Mouse (Mus musculus) limb, embryonic 14.5 days (tissue): ENCODE measurements at regions not wholly inside any gene's neighbourhood (a gene's known extent, or its start where the extent isn't known, plus 50 kb on each side); places are given as distances from the start of the nearest gene placed in this dataset.

Source experiments
- ATAC-seq: fragments of 200-750 bp; cut with Nextera tagmentation; 2 replicates; pipeline ENCODE4 v1.8.0; 2017; ENCODE audit warnings: low read depth, moderate number of reproducible peaks, moderate TSS enrichment; ENCODE audit not compliant: low FRiP score
- DNase-seq: peaks from one replicate; pipeline ENCODE4 v3.0.0-alpha.2; 2015; ENCODE audit warnings: low spot score
- H3K27ac ChIP-seq: fragments of 300-500 bp; sonication (generic); replicated peaks from 2 replicates; pipeline ENCODE4 v1.5.1; 2014; ENCODE audit warnings: low read depth, mild to moderate bottlenecking, low read length, moderate library complexity, mixed read lengths
- H3K27me3 ChIP-seq: fragments of 300-500 bp; sonication (generic); 2 replicates; pipeline ENCODE4 v1.6.1; 2014; ENCODE audit warnings: low read length, mixed read lengths; ENCODE audit not compliant: control insufficient read depth, insufficient read depth
- H3K36me3 ChIP-seq: fragments of 300-500 bp; sonication (generic); 2 replicates; pipeline ENCODE4 v1.6.1; 2014; ENCODE audit warnings: mild to moderate bottlenecking, low read length, moderate library complexity, mixed read lengths; ENCODE audit not compliant: control insufficient read depth, insufficient read depth
- H3K4me1 ChIP-seq: fragments of 300-500 bp; sonication (generic); 2 replicates; pipeline ENCODE4 v1.6.1; 2014; ENCODE audit warnings: antibody characterized with exemption, low read length, mixed read lengths; ENCODE audit not compliant: control insufficient read depth, insufficient read depth
- H3K4me2 ChIP-seq: fragments of 300-500 bp; sonication (generic); replicated peaks from 2 replicates; pipeline ENCODE4 v1.6.1; 2014; ENCODE audit warnings: low read depth, mild to moderate bottlenecking, low read length, moderate library complexity; ENCODE audit not compliant: severe bottlenecking
- H3K4me3 ChIP-seq: fragments of 300-500 bp; sonication (generic); replicated peaks from 2 replicates; pipeline ENCODE4 v1.5.1; 2014; ENCODE audit warnings: low read length
- H3K9ac ChIP-seq: fragments of 300-500 bp; sonication (generic); 2 replicates; pipeline ENCODE4 v1.6.1; 2014; ENCODE audit warnings: mild to moderate bottlenecking, low read depth, low read length, moderate library complexity; ENCODE audit not compliant: severe bottlenecking
- H3K9me3 ChIP-seq: fragments of 300-500 bp; sonication (generic); 2 replicates; pipeline ENCODE4 v1.6.1; 2016; ENCODE audit warnings: low read length; ENCODE audit not compliant: control insufficient read depth
- POLR2A ChIP-seq: fragments of 200-500 bp; IDR thresholded peaks from 2 replicates; pipeline ENCODE4 v1.8.0; 2012; ENCODE audit warnings: inconsistent platforms, mild to moderate bottlenecking, moderate library complexity, borderline replicate concordance; ENCODE audit not compliant: insufficient read depth, insufficient read length; ENCODE audit errors: extremely low read depth
- WGBS: fragments of 180-500 bp; shearing (Covaris S2); extraction: QIAGEN DNeasy Blood & Tissue Kit; methylation state at CpG from one replicate; pipeline ENCODE4 v1.1.7; 2014; 5-methylcytosine and 5-hydroxymethylcytosine counted together

GRCm38 (mm10) chr2:115338178-115338577 is 243.3 kb upstream of the BC052040 start:
- DNase-seq = no peak
- ATAC-seq = no peak
- no peak overlapping the region for H3K9ac ChIP-seq
- H3K9me3 ChIP-seq = no peaks in the 10 kb centered on the region
- no peaks in the 10 kb centered on the region for H3K27me3 ChIP-seq
- WGBS = 52% methylated on average over 7 of the region's 7 CpGs
- H3K4me2 ChIP-seq = no peak overlapping the region
- H3K4me1 ChIP-seq = no peaks in the 10 kb centered on the region
- no peaks in the 10 kb centered on the region for H3K36me3 ChIP-seq
- no peak for TF ChIP-seq POLR2A
- H3K4me3 ChIP-seq = no peak overlapping the region
- no peak overlapping the region for H3K27ac ChIP-seq

GRCm38 (mm10) chr2:115339034-115339433 is 242.5 kb upstream of the BC052040 start:
- H3K27me3 ChIP-seq = no peaks in the 10 kb centered on the region
- no peaks in the 10 kb centered on the region for H3K9me3 ChIP-seq
- ATAC-seq (no peak), DNase-seq (no peak)
- no peak overlapping the region for H3K27ac ChIP-seq
- WGBS = 58% methylated on average over 4 of the region's 4 CpGs
- no peak overlapping the region for H3K9ac ChIP-seq
- no peak overlapping the region for H3K4me3 ChIP-seq
- TF ChIP-seq POLR2A = no peak
- no peaks in the 10 kb centered on the region for H3K36me3 ChIP-seq
- H3K4me2 ChIP-seq = no peak overlapping the region
- H3K4me1 ChIP-seq = no peaks in the 10 kb centered on the region

GRCm38 (mm10) chr2:115342360-115342759 is 239.2 kb upstream of the BC052040 start:
- no peak overlapping the region for H3K4me3 ChIP-seq
- no peaks in the 10 kb centered on the region for H3K9me3 ChIP-seq
- no peaks in the 10 kb centered on the region for H3K36me3 ChIP-seq
- 88% methylated on average over 14 of the region's 14 CpGs for WGBS
- TF ChIP-seq POLR2A = no peak
- H3K27me3 ChIP-seq = no peaks in the 10 kb centered on the region
- H3K4me1 ChIP-seq = 0 out of 2 replicates have a peak, but pooled peaks cover 4% of the 10 kb centered on the region
- H3K4me2 ChIP-seq = no peak overlapping the region
- no peak for ATAC-seq
- DNase-seq = no peak
- no peak overlapping the region for H3K27ac ChIP-seq
- no peak overlapping the region for H3K9ac ChIP-seq

GRCm38 (mm10) chr2:115346551-115346950 is 235.0 kb upstream of the BC052040 start:
- Histone ChIP-seq H3K27ac (no peak overlapping the region), H3K4me2 (no peak overlapping the region), H3K9me3 (no peaks in the 10 kb centered on the region), H3K36me3 (no peaks in the 10 kb centered on the region), H3K27me3 (no peaks in the 10 kb centered on the region), H3K4me1 (peaks cover 10% of the 10 kb centered on the region; the same call in 1 of the 2 replicates), H3K4me3 (no peak overlapping the region), H3K9ac (no peak overlapping the region)
- no peak for TF ChIP-seq POLR2A
- 24% methylated on average over 6 of the region's 6 CpGs for WGBS
- ATAC-seq = no peak
- peak; percentile 33 for DNase-seq

- Histone ChIP-seq H3K27ac (no peak overlapping the region), H3K36me3 (no peaks in the 10 kb centered on the region), H3K4me2 (no peak overlapping the region), H3K4me1 (peaks cover 10% of the 10 kb centered on the region; the same call in 1 of the 2 replicates), H3K4me3 (no peak overlapping the region), H3K9me3 (no peaks in the 10 kb centered on the region), H3K9ac (no peak overlapping the region), H3K27me3 (no peaks in the 10 kb centered on the region)
- no peak for TF ChIP-seq POLR2A
- 4% methylated on average over 2 of the region's 2 CpGs for whole genome bisulfite sequencing
- ATAC-seq = peak; percentile 55; the same call in 1 of the 2 replicates
- DNase-seq = peak; percentile 77
These were observed 233.3 kb upstream of the BC052040 start for GRCm38 (mm10) chr2:115348263-115348662.

- ATAC-seq (no peak), DNase-seq (no peak)
- Histone ChIP-seq H3K27me3 (no peaks in the 10 kb centered on the region), H3K4me3 (no peak overlapping the region), H3K9me3 (no peaks in the 10 kb centered on the region), H3K4me2 (no peak overlapping the region), H3K27ac (no peak overlapping the region), H3K4me1 (no peaks in the 10 kb centered on the region), H3K9ac (no peak overlapping the region), H3K36me3 (no peaks in the 10 kb centered on the region)
- 50% methylated on average over 6 of the region's 6 CpGs for WGBS
- no peak for TF ChIP-seq POLR2A
These were observed 210.4 kb upstream of the BC052040 start for GRCm38 (mm10) chr2:115371072-115371471.
